Mouse (Mus musculus): Measurements from ENCODE around the gene Aicda. TPM values are rescaled to one million over a fixed set of nuclear protein-coding genes. Genes with fewer than 3 reads are reported as not detected.
A peak's percentile ranks its signal among the peaks of the same experiment; 100 is the strongest.
"Not testable (repeated sequence)": the region's sequence is repeated elsewhere in the genome, so short reads cannot be mapped to it uniquely, and the experiment has no call there.

The Aicda gene
- total RNA-seq, 1 experiment from 2014 or later: not detected

DNA sequence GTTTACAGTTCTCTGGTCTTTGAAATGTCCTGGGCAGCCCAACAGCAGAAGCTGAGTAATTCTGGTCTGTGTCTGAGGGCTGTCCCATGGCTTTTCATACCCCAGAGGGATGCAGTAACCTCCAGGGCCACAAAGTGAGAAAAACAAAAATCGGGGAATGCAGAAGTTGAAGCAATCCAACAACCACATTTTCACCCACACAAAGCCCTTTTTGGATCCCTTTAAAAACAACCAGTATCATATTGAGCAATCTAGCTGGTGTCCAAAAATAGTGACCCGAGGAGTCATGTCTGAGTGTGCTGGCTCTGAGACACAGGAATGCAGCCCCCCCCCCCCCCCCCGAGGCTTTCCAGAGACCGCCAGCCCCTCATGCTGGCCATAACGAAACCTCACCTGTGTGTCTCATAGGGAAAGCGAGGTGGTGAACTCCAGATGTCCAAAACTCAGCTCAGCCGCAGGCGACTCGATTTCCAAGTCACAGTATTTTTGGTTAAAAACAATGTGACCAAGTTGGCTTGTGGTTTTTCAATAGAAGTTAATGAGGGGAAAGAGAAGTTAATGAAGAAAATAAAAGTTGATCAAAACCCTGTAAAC is 8.2 kb upstream of the Aicda start:
- peak; percentile 80 for ATAC-seq (replicated peaks; ENCODE audit: low read depth, poor library complexity, severe bottlenecking)

DNA sequence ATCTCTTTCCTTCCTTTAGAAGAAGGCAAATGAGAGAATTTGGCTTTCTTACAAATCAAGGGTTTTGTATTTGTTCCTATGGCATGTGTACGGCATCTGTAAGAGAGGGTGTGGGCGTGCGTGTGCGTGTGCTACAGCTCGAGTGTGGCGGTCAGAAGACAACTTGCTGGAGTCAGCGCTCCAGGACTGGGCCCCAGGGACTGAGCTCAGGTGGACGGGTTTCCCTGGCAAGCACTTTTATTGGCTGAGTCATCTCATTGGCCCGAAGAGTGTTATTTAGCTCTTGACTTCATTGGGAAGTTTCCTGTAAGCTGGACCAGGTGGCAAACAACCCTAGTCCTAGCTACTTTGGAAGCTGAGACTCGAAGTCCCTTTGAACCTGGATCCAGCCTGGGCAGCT is 7.7 kb upstream of the Aicda start:
- no peak for ATAC-seq (replicated peaks; ENCODE audit: low read depth, poor library complexity, severe bottlenecking)

DNA sequence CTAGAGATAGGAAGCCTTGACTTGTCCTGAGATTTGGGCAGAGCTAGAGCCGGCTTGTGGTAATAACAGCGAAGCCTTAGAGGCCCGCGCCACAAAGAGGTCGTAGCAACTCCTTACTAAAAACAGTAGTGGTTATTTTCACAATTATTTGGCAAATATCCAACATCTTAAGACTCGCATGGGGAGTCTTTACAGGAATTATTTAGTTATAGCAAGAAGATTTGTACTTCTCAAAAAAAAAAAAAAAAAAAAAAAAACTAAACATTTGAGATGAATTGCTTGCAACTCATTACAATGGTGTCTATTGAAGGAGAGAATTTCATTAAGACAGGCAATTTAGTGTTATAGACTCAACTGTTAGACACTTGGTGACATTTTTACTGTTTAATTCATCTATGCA is 501 bp downstream of the Aicda start:
- ATAC-seq (replicated peaks; ENCODE audit: low read depth, poor library complexity, severe bottlenecking): no peak

DNA sequence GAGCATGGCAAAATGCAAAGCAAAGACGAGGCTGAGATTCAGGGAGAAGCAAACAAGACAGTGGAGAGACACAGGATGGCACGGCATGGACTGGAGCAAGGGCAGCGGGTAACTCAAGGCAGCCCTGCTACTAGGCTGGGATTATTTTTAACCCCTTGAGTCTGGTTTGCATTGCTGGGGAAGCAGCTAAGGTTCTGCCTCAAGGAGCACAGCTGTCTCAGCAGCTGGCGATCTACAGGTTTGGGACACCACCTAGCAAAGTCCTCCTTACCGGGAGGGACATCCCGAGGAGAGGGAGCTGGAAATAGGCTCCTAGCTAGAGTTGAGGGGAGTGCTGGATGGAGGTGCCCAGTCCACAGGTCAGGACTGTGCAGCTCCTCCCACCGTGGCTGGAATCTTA is 1.7 kb downstream of the Aicda start:
- no peak for ATAC-seq (replicated peaks; ENCODE audit: low read depth, poor library complexity, severe bottlenecking)

DNA sequence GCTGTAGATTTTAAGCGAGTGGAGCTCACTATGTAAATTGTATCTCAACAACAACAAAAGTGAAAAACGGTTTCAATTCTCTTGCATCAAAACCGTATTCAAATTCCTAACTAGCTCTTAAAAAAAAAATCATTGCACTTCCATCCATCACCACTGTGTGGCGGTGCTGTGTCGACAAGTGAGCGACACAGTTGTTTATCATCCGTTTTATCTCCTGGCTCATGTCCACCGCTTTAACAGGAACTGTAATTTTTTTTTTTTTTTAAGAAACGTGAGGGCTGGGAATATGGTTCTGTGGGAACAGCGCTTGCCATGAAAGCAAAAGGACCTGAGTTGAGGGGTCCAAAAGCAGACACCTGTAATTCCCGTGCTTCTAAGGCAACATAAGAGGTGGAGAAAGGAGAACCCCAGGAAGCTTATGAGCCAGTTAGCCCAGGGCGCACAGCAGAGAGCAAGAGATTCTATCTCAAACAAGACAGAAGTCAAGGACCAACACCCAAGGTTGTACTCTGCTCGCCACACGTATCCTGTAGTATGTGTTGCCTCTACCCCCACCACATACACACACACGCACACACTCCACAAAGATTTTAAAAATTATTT is 3.5 kb downstream of the Aicda start:
- ATAC-seq (replicated peaks; ENCODE audit: low read depth, poor library complexity, severe bottlenecking): peak; percentile 76

DNA sequence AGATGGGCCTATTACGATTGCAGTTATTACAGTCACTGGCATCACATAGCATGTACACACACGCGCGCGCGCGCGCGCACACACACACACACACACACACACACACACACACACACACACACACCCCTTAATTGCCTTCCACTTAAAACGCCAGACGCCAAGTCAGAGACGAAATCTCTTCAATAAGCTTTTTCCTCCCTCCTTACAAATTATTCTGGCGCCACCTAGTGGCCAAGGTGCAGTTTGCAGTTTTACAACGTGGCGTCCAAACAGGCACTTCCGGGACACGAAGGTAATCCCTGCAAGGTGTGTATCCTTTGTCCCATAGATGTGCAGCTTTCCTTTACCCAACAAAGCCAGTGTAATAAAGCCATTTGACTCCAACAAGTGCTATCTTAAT is 6.8 kb downstream of the Aicda start:
- peak; percentile 54 for ATAC-seq (replicated peaks; ENCODE audit: low read depth, poor library complexity, severe bottlenecking)

DNA sequence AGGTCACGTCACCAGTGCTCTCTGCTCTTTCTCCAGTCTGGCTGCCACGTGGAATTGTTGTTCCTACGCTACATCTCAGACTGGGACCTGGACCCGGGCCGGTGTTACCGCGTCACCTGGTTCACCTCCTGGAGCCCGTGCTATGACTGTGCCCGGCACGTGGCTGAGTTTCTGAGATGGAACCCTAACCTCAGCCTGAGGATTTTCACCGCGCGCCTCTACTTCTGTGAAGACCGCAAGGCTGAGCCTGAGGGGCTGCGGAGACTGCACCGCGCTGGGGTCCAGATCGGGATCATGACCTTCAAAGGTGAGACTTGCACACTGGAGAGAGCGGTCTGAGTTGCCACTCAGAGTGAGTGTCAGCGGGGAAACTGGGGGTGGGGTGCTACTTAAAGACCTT is 7.4 kb downstream of the Aicda start:
- ATAC-seq (replicated peaks; ENCODE audit: low read depth, poor library complexity, severe bottlenecking): no peak

DNA sequence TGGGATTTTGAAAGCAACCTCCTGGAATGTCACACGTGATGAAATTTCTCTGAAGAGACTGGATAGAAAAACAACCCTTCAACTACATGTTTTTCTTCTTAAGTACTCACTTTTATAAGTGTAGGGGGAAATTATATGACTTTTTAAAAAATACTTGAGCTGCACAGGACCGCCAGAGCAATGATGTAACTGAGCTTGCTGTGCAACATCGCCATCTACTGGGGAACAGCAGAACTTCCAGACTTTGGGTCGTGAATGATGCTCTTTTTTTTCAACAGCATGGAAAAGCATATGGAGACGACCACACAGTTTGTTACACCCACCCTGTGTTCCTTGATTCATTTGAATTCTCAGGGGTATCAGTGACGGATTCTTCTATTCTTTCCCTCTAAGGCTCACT is 8.9 kb downstream of the Aicda start:
- ATAC-seq (replicated peaks; ENCODE audit: low read depth, poor library complexity, severe bottlenecking): peak; percentile 76

DNA sequence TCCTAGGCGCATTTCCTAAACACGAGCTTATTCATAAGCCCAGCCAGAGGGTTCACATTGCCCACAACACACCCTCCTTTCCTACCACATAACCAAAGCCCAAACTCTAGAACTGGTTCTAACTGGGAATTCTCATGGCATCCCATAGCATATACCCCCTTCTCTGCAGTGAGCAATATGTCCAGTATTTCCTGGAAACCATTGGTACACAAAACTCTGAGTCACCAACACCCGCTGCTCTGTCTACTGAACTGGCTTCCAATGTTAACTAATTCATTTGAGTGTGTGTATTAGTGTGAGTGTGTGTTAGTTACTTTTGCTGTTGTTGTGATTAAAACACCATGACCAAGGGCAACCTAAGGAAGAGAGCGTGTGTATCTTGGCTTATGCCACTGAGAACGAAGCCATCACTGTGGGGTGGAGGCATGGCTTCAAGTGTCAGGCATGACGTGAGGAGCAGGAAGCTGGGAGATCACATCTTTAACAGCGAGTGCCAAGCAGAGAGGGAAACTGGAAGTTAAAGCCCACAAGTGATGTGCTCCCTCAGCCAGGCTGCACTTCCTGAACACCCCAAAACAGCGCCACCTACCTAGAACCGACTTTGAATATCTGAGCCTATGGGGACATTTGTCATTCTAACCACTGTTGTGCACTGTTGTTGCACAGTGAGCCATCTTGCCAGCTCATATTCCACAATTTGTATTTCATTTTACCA is 11.6 kb downstream of the Aicda start:
- ATAC-seq (replicated peaks; ENCODE audit: low read depth, poor library complexity, severe bottlenecking): peak; percentile 31

DNA sequence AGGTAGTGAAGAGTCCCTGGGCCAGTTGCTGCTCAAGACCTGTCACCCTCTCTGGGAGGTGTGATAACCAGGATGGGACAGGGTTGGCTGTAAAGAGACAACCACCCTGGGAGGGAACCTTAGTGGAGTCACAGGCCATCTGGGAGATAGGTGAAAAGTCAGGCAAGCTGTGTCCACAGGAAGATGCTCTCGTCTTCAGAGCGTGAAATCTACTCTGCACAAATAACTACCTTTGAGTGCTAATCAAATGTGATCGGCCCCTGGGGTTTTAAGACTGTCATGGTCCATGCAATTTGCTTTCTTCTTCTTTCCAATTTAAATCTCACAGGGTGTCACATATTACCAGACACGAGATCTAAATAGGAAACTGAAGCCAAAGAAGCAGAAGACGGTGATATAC is 15.5 kb downstream of the Aicda start:
- ATAC-seq (replicated peaks; ENCODE audit: low read depth, poor library complexity, severe bottlenecking): no peak

DNA sequence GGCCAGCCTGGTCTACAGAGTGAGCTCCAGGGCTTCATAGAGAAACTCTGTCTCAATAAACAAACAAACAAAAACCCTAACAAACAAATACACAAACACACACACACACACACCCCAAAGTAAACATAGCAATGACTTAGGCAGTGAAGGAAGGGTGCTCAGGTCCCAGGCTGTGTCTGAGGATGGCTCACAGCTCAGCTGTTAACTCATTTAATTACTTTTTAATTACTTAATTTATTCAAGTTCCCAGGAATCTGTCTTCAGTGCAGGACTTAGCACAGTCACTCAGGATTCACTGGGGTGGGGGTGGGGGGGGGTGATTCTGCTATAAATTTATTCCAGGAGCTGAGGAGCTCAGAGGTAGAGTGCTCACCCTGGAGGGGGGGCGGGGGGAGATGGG is 16.2 kb downstream of the Aicda start:
- ATAC-seq (replicated peaks; ENCODE audit: low read depth, poor library complexity, severe bottlenecking): no peak

DNA sequence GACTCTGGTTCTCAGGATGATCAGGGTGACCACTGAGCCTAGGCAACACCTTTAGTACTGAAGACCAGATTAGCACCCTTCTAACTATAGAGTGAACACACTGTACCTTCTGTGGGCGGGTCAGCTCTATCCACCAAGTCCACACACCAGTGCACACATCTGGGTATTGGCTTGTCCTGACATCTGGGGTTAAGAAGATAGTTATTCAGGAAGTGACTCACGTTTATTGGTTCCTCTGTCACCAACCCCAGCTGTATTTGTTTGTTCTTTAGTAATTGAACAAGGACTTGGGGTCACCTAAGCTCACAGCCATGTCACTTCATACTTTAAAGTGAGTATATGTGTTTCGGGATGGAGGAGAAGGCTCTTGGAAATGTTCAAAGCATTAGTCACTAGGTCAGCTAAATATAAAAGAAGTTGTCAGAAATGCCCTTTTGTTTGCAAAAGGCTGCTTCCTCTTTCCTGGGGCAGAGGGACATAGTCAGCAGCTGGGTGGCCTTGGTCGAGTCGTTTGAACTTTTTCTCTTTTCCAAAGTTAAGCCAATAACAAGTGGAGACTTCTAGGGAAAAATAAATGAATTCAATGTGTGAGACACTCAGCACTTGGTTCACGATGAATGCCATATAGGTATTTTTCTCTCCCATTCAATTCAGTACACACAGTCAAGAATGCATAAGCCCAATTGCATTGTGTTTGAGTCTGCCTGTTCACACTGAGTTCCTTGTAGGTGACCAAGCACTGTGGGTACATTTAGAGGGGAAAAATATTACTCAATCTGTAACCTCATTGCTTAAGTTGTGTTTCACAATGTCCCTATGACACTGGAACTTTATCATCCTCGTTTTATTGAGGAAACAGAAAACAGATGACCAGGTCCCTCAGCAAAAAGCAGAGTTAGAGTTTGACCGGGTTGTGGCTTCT is 17.4 kb downstream of the Aicda start:
- ATAC-seq (replicated peaks; ENCODE audit: low read depth, poor library complexity, severe bottlenecking): peak; percentile 79

DNA sequence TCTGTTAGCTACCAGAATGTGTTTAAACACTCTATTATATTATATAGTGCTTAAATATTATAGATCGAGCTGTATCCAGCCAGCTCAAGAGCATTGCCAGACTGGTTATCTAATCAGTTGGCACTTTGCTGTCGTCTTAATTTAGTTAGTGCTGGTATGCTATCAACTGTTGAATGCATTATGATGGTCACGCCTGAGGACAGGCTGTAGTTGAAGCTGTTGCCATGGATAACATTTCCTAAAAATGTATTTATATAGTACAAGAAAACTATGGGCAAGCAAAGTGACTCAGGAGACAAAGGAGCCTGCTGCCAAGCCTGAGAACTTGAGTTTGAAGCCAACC is 18.0 kb downstream of the Aicda start:
- ATAC-seq (replicated peaks; ENCODE audit: low read depth, poor library complexity, severe bottlenecking): no peak

DNA sequence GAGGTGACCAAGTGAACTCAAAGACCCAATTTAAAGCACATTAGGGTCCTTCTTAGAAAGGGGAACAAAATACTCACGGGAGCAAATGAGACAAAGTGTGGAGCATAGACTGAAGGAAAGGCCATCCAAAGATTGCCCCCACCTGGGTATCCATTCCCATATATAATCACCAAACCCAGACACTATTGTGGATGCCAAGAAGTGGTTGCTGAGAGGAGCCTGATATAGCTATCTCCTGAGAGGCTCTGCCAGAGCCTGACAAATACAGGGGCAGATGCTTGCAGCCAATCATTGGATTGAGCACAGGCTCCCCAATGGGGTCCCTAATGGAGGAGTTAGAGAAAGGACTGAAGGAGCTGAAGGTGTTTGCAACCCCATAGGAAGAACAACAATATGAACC is 21.4 kb downstream of the Aicda start:
- ATAC-seq (replicated peaks; ENCODE audit: low read depth, poor library complexity, severe bottlenecking): not testable (repeated sequence)

DNA sequence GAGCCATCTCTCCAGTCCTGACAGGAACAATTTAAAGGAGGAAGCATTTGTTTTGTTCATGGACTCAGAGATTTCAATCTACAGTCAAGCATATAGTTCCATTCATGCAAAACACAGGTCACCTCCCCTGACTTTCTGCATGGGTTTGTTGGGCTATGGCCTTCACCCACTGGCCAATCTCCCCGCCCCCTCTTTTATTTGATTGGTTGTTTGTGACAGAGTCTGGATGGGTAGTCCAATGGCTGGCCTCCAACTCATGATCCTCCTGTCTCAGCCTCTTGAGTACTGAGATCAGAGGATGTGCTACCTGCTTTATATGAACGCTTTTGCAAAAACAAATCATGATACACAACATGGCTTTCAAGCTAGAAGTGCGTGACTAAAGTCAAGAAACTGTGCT is 23.4 kb downstream of the Aicda start:
- ATAC-seq (replicated peaks; ENCODE audit: low read depth, poor library complexity, severe bottlenecking): no peak

DNA sequence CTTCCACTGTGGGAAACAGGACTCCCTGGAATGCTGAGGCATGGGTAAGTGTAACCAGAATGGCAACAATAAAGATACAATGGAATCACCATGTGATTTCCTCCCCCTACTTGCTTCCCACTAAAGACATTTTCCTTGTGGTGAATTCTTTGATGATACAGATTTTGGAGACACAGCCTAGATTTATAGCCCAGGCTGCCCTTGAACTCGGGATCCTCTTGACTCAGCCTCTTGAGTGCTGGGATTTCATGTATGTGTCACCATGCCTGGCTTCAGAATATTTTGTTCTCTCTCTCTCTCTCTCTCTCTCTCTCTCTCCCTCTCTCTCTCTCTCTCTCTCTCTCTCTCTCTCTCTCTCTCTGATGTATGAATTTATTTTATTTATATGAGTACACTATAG is 25.5 kb downstream of the Aicda start:
- no peak for ATAC-seq (replicated peaks; ENCODE audit: low read depth, poor library complexity, severe bottlenecking)

DNA sequence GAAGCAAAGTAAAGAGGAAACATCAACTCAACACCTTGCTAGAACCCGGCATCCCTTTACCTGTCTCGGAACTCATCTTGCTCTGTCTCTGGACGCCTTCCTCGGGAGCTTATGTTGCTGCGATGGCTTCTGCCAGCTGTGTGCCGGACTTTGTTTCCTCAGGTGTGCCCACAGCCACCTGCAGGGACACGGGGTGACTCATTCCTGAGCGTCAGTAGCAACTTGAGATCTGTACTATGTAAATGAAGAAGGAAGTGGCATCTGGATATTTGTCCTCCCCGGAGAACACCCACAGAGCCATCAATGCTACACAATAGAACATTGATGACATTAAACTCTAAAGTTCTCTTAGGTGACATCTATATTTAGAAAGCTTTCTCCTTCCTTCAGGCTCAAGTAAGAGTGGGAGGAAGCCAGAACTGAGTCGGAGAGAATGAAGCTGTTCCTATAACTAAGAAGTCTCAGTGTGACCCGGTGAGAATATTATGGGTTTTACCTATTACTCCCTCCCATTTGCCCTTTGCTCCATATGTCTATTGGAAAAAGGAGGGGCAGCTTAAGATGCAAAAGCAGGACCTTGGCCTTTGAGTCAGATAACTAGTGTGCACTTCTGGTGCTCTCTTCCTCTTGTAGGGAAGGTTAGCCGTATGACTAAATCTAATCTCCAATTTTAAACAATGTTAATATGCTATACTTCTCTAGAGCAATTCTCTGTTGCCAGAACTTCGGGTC is 37.6 kb downstream of the Aicda start:
- ATAC-seq (replicated peaks; ENCODE audit: low read depth, poor library complexity, severe bottlenecking): no peak

DNA sequence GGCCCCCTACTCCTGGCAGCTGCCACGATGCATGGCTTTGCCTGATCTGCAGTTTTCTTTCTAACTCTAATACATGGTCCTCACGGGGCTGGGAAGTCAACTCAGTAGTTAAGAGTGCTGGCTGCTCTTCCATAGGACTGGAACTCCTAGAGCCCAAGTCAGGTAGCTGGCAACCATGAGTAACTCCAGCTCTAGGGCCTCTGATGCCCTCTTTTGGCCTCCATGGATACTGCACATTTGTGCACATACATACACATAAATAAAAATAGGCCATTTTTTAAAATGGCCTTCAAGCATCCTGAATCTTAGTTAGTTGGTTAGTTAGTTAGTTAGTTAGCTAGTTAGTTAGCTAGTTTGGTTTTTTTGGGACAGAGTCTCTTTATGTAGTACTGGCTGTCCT is 39.3 kb downstream of the Aicda start:
- 0 out of 2 replicates have a peak, but pooled peaks have one; percentile 31 for ATAC-seq (replicated peaks; ENCODE audit: low read depth, poor library complexity, severe bottlenecking)

DNA sequence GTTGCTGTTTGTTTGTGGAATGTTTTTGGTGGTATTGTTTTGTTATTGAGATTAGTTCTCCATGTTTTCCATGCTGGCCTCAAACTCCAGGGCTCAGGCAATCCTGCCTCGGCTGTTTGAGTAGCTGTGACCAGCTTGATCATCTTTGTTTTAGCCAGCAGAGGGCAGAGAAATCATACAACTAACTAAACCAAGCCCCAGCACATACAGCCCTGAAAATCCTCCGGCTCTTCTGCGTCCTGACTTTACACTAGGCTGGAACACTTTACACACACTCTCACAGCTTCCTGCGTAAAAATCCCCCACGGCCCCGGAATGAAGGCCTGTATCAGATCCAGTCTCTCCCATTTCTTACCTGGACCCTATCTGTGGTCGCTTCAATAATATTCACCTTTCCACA is 42.0 kb downstream of the Aicda start:
- peak; percentile 73 for ATAC-seq (replicated peaks; ENCODE audit: low read depth, poor library complexity, severe bottlenecking)

DNA sequence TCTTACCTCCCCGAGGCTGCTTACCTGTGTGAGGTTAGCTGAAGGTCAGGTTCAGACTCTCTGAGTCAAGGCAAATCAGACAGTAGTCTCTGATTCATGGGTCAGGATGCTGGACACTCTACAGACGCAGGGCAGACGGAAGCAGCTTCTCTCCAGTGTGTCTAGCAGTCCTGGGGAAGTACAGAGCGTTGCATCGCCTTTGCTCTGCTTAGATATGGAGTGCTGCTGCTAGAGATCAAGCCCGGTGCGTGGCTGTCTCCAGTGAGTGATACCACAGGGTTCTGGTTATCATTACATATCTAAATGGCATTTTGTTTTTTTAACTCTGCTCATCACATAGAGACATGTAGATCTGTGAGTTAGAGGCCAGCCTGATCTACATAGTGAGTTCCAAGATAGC is 43.0 kb downstream of the Aicda start:
- ATAC-seq (replicated peaks; ENCODE audit: low read depth, poor library complexity, severe bottlenecking): no peak

All from common myeloid progenitor, adult 5-6 weeks (primary cell).